Mouse (Mus musculus) forebrain, postnatal 0 days (tissue): ENCODE measurements around the gene Anks1b. TPM values are rescaled to one million over a fixed set of nuclear protein-coding genes. Genes with fewer than 3 reads are reported as not detected.
A peak's percentile ranks its signal among the peaks of the same experiment; 100 is the strongest.

ENCODE experiments used
- ATAC-seq: fragments of 200-750 bp; cut with Nextera tagmentation; 2 replicates; pipeline ENCODE4 v1.8.0; 2017; ENCODE audit warnings: mild to moderate bottlenecking, moderate library complexity
- DNase-seq: peaks from one replicate; pipeline ENCODE4 v3.0.0-alpha.2; 2015
- H3K27ac ChIP-seq: fragments of 300-500 bp; sonication (generic); 2 replicates; pipeline ENCODE4 v1.5.1; 2014; ENCODE audit warnings: low read depth, mild to moderate bottlenecking, antibody characterized with exemption, low read length, moderate library complexity, mixed read lengths
- H3K27me3 ChIP-seq: fragments of 300-500 bp; sonication (generic); 2 replicates; pipeline ENCODE4 v1.6.1; 2014; ENCODE audit warnings: mild to moderate bottlenecking, low read length, mixed read lengths; ENCODE audit not compliant: insufficient read depth
- H3K36me3 ChIP-seq: fragments of 300-500 bp; sonication (generic); 2 replicates; pipeline ENCODE4 v1.6.1; 2014; ENCODE audit warnings: mild to moderate bottlenecking, moderate library complexity; ENCODE audit not compliant: insufficient read depth
- H3K4me1 ChIP-seq: fragments of 300-500 bp; sonication (generic); 2 replicates; pipeline ENCODE4 v1.6.1; 2014; ENCODE audit warnings: antibody characterized with exemption; ENCODE audit not compliant: insufficient read depth
- H3K4me2 ChIP-seq: fragments of 300-500 bp; sonication (generic); 2 replicates; pipeline ENCODE4 v1.6.1; 2014; ENCODE audit warnings: low read depth, mild to moderate bottlenecking, moderate library complexity
- H3K4me3 ChIP-seq: fragments of 300-500 bp; sonication (generic); 2 replicates; pipeline ENCODE4 v1.5.1; 2014; ENCODE audit warnings: low read depth, low read length, mixed read lengths
- H3K9ac ChIP-seq: fragments of 300-500 bp; sonication (generic); 2 replicates; pipeline ENCODE4 v1.6.1; 2014; ENCODE audit warnings: mild to moderate bottlenecking
- H3K9me3 ChIP-seq: fragments of 300-500 bp; sonication (generic); 2 replicates; pipeline ENCODE4 v1.6.1; 2016; ENCODE audit warnings: low read length
- CTCF ChIP-seq: sonication (generic); IDR thresholded peaks from 2 replicates; pipeline ENCODE4 v1.5.1; 2016; ENCODE audit warnings: antibody characterized with exemption, control low read depth, low read depth
- WGBS: fragments of 180-500 bp; shearing (Covaris S2); extraction: QIAGEN DNeasy Blood & Tissue Kit; methylation state at CpG from one replicate; pipeline ENCODE4 v1.1.7; 2014; 5-methylcytosine and 5-hydroxymethylcytosine counted together
- polyA plus RNA-seq: library from polyadenylated mRNA; unstranded; fragments of >200 nt; fragmentation: Nextera tagmentation; extraction: Ambion mirVana; gene quantifications from 2 replicates; pipeline ENCODE4 v1.2.1, GENCODE M21; 2015
- total RNA-seq: library from RNA; depleted of rRNA; stranded (reverse); fragments of >200 nt; gene quantifications from 2 replicates; pipeline ENCODE4 v1.2.3, GENCODE M21; 2014

Gene Anks1b
- total and polyA plus RNA-seq, 2 experiments from 2014 or later: 120 to 145 TPM

DNA sequence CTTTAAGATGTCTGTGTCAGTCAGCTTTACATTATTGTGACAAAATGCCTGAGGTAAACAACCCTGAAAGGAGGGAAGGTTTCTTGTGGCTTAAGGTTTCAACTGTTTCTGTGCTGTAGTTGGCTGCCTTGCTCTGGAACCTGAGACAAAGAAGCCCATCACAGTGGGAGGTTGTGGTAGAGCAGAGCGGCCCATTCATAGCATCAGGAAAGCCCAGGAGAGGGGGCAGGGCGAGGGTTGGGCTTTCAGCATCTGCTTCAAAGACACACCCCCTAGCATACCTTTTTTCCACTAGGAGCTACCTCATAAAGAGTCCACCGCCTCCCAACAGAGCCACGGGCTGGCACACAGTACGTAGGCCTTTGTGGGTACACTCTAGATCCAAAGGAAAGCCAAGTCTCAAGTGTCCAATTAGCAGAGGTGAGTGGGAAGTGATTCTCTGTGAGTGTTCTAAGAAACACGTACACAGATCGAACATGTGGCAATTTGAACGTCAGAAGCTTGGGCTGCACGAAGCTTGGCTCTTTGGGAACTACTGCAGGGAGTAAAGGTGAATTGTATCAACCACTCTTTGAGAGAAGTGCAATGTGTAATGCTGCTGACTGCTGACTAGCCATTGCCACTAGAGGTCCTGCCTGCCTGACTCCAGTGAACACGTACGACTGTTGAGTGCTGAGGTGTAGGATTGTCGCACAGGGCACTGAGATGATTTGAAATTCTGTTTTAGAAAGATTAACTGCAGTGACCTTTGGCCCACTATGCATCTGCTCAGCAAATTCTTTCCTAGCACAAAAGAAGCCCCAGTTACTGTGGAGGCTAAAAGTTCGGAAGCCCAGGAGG, 906.5 kb downstream of the Anks1b start:
- H3K9me3 ChIP-seq: no peaks in the 10 kb centered on the region
- 44% methylated on average over 13 of the region's 13 CpGs for WGBS
- ATAC-seq (no peak), DNase-seq (no peak)
- TF ChIP-seq CTCF: 0 out of 2 replicates have a peak, but pooled peaks have one; percentile 11
- no peak overlapping the region for H3K9ac ChIP-seq
- H3K27me3 ChIP-seq: no peaks in the 10 kb centered on the region
- H3K36me3 ChIP-seq: no peaks in the 10 kb centered on the region
- no peak overlapping the region for H3K4me2 ChIP-seq
- no peaks in the 10 kb centered on the region for H3K4me1 ChIP-seq
- no peak overlapping the region for H3K4me3 ChIP-seq
- H3K27ac ChIP-seq: no peak overlapping the region

DNA sequence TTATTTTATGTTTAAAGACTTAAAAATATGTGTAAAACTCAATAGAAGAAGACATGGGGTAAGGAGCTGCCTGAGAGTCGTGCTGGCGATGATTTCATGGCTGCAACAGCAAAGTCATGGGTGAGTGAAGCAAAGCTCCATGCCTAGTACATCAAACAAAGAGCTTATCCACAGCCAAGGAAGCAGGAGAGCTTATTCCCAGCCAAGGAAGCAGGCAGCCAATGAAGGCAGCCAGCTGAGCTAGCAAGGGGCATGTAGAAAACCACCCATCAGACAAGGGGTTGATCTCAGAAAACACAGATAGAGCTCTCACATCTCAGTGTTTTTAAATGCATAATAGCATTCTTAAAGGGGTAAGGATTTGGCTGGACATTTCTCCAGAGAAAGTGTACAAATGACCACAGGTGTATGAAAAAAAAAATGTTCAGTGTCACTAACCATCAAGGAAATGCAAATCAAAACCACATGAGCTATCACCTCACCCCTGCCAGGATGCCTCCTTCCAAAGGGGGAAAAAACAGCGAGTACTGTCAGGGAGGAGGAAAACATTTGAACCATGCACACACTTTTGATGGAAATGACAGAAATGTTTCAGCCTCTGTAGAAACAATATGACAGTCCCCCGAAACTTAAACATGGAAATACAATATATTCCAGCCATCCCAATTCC, 911.8 kb downstream of the Anks1b start:
- ATAC-seq (peak; percentile 64; the same call in 1 of the 2 replicates), DNase-seq (peak; percentile 18)
- no peak overlapping the region for H3K4me3 ChIP-seq
- no peak for TF ChIP-seq CTCF
- no peaks in the 10 kb centered on the region for H3K4me1 ChIP-seq
- H3K9me3 ChIP-seq: no peaks in the 10 kb centered on the region
- H3K9ac ChIP-seq: no peak overlapping the region
- no peak overlapping the region for H3K4me2 ChIP-seq
- H3K36me3 ChIP-seq: no peaks in the 10 kb centered on the region
- H3K27ac ChIP-seq: no peak overlapping the region
- H3K27me3 ChIP-seq: no peaks in the 10 kb centered on the region
- WGBS: 64% methylated on average over 4 of the region's 4 CpGs

DNA sequence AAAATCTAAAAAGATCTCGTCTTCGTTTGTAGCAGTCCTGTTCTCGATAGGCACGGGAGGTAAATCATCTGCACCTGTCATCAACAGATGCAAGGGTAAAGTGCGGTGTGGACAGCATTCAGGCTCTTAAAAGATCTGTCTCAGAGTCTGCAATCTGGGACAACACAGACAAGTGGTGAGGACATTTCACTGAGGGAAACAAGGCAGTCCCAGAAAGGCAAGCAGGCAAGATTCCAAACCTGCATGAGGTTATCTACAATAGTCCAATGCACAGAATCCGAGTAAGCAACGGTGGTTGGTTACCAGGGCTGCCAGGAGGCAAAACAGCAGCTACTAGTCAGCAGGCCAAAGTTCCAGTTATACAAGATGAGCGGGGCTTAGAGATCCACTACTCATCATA, 912.4 kb downstream of the Anks1b start:
- DNase-seq: no peak
- Histone ChIP-seq H3K4me1 (no peaks in the 10 kb centered on the region), H3K27me3 (no peaks in the 10 kb centered on the region), H3K27ac (no peak overlapping the region), H3K9ac (no peak overlapping the region), H3K36me3 (no peaks in the 10 kb centered on the region), H3K4me3 (no peak overlapping the region), H3K4me2 (no peak overlapping the region), H3K9me3 (no peaks in the 10 kb centered on the region)
- WGBS: 82% methylated on average over 8 of the region's 8 CpGs
- ATAC-seq: no peak
- TF ChIP-seq CTCF: no peak

DNA sequence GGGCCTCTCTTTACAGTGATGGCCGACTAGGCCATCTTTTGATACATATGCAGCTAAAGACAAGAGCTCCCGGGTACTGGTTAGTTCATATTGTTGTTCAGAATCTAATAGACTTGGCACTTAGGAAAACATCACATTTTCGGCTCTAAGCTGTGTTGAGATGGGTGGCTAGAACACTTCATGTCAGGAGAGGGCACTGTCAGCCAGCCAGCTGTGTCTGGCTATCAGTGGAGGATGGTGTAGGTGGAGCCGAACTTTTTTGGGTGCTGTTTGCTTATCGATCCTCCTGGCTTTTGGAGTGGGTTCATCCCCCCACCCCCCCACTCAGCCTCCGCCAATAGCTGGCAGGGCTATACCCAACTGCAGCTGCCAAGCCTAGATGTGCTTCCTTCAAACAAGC, 929.8 kb downstream of the Anks1b start:
- Histone ChIP-seq H3K4me3 (no peak overlapping the region), H3K27ac (no peak overlapping the region), H3K4me2 (no peak overlapping the region), H3K9me3 (no peaks in the 10 kb centered on the region), H3K9ac (no peak overlapping the region), H3K4me1 (no peaks in the 10 kb centered on the region), H3K27me3 (no peaks in the 10 kb centered on the region), H3K36me3 (no peaks in the 10 kb centered on the region)
- 0 out of 2 replicates have a peak, but pooled peaks have one; percentile 40 for ATAC-seq
- no peak for DNase-seq
- peak; percentile 42 for TF ChIP-seq CTCF
- 39% methylated on average over 6 of the region's 6 CpGs for whole genome bisulfite sequencing

DNA sequence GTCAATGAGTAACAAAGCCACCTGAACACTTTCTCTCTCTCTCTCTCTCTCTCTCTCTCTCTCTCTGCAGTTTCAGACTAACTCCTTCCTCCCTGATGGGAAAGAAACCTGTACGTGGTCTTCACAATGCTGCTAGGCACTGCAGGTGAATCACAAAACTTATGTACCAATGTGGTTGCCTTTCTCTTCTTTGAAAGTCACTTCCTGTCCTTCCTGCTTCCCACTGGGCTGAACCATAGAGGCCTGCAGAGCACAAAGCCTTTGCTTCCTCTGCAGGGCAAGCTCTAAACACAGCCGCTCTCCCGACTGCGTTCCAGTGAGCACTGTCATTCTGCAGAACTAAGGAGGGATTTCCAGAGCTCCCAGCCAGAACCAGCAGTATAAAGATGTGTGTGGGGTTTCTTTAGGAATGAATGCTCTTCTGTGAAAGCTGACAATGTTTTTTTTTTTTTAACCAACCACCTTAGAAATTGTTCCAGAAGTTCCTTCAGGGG, 931.3 kb downstream of the Anks1b start:
- Histone ChIP-seq H3K27me3 (no peaks in the 10 kb centered on the region), H3K4me3 (no peak overlapping the region), H3K36me3 (no peaks in the 10 kb centered on the region), H3K9ac (no peak overlapping the region), H3K27ac (no peak overlapping the region), H3K4me1 (no peaks in the 10 kb centered on the region), H3K4me2 (no peak overlapping the region), H3K9me3 (no peaks in the 10 kb centered on the region)
- 21% methylated on average over 4 of the region's 4 CpGs for WGBS
- no peak for DNase-seq
- TF ChIP-seq CTCF: no peak
- no peak for ATAC-seq

DNA sequence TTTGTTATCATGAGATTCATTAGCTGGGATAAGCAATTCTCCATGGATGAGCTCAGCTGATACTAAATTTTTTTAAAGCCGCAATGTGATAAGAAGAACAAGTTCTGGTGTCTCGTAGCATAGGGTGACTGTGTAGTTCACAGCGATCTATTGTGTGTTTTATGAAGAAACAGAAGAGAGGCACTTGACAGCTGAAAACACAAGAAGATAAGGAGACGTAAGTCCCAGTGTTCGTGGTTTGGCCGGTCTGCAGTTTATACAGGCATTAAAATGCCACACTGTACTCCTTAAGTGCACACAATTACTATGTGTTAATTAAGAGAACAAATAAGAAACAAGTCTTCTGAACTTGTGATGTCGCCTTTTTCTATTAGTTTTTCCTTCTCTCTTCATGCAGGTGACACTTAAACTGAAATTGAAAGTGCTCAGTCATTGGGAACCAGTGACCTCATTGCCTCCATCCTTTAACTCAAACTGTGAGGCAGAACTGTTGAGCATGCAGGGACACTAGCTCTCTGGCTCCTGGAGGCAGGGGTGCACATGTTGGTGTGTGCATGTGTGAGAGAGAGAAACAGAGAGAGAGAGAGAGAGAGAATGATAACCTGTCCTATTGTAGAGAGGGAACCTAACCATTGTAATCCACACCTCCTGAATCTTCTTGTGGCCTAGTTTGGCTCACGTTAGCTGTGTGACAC, 935.5 kb downstream of the Anks1b start:
- Histone ChIP-seq H3K27me3 (no peaks in the 10 kb centered on the region), H3K4me1 (no peaks in the 10 kb centered on the region), H3K4me2 (no peak overlapping the region), H3K9me3 (no peaks in the 10 kb centered on the region), H3K27ac (no peak overlapping the region), H3K9ac (no peak overlapping the region), H3K4me3 (no peak overlapping the region), H3K36me3 (no peaks in the 10 kb centered on the region; the same call in 1 of the 2 replicates)
- no peak for TF ChIP-seq CTCF
- DNase-seq (no peak), ATAC-seq (no peak)
- 74% methylated on average over 8 of the region's 8 CpGs for WGBS
